Mouse (Mus musculus) limb, embryonic 14.5 days (tissue): Measurements from ENCODE around the gene Mras. TPM values are rescaled to one million over a fixed set of nuclear protein-coding genes. Genes with fewer than 3 reads are reported as not detected.
A peak's percentile ranks its signal among the peaks of the same experiment; 100 is the strongest.

Source experiments
- ATAC-seq: fragments of 200-750 bp; cut with Nextera tagmentation; 2 replicates; pipeline ENCODE4 v1.8.0; 2017; ENCODE audit warnings: low read depth, moderate number of reproducible peaks, moderate TSS enrichment; ENCODE audit not compliant: low FRiP score
- DNase-seq: peaks from one replicate; pipeline ENCODE4 v3.0.0-alpha.2; 2015; ENCODE audit warnings: low spot score
- H3K27ac ChIP-seq: fragments of 300-500 bp; sonication (generic); replicated peaks from 2 replicates; pipeline ENCODE4 v1.5.1; 2014; ENCODE audit warnings: low read depth, mild to moderate bottlenecking, low read length, moderate library complexity, mixed read lengths
- H3K27me3 ChIP-seq: fragments of 300-500 bp; sonication (generic); 2 replicates; pipeline ENCODE4 v1.6.1; 2014; ENCODE audit warnings: low read length, mixed read lengths; ENCODE audit not compliant: control insufficient read depth, insufficient read depth
- H3K36me3 ChIP-seq: fragments of 300-500 bp; sonication (generic); 2 replicates; pipeline ENCODE4 v1.6.1; 2014; ENCODE audit warnings: mild to moderate bottlenecking, low read length, moderate library complexity, mixed read lengths; ENCODE audit not compliant: control insufficient read depth, insufficient read depth
- H3K4me1 ChIP-seq: fragments of 300-500 bp; sonication (generic); 2 replicates; pipeline ENCODE4 v1.6.1; 2014; ENCODE audit warnings: antibody characterized with exemption, low read length, mixed read lengths; ENCODE audit not compliant: control insufficient read depth, insufficient read depth
- H3K4me2 ChIP-seq: fragments of 300-500 bp; sonication (generic); replicated peaks from 2 replicates; pipeline ENCODE4 v1.6.1; 2014; ENCODE audit warnings: low read depth, mild to moderate bottlenecking, low read length, moderate library complexity; ENCODE audit not compliant: severe bottlenecking
- H3K4me3 ChIP-seq: fragments of 300-500 bp; sonication (generic); replicated peaks from 2 replicates; pipeline ENCODE4 v1.5.1; 2014; ENCODE audit warnings: low read length
- H3K9ac ChIP-seq: fragments of 300-500 bp; sonication (generic); 2 replicates; pipeline ENCODE4 v1.6.1; 2014; ENCODE audit warnings: mild to moderate bottlenecking, low read depth, low read length, moderate library complexity; ENCODE audit not compliant: severe bottlenecking
- H3K9me3 ChIP-seq: fragments of 300-500 bp; sonication (generic); 2 replicates; pipeline ENCODE4 v1.6.1; 2016; ENCODE audit warnings: low read length; ENCODE audit not compliant: control insufficient read depth
- POLR2A ChIP-seq: fragments of 200-500 bp; IDR thresholded peaks from 2 replicates; pipeline ENCODE4 v1.8.0; 2012; ENCODE audit warnings: inconsistent platforms, mild to moderate bottlenecking, moderate library complexity, borderline replicate concordance; ENCODE audit not compliant: insufficient read depth, insufficient read length; ENCODE audit errors: extremely low read depth
- WGBS: fragments of 180-500 bp; shearing (Covaris S2); extraction: QIAGEN DNeasy Blood & Tissue Kit; methylation state at CpG from one replicate; pipeline ENCODE4 v1.1.7; 2014; 5-methylcytosine and 5-hydroxymethylcytosine counted together
- polyA plus RNA-seq, 2 experiments: library from polyadenylated mRNA; depleted of rRNA in 1 of 2; stranded (reverse) in 1 of 2; unstranded in 1 of 2; fragments of >200 nt; fragmentation: Nextera tagmentation in 1 of 2; extraction: Ambion mirVana in 1 of 2; gene quantifications; 2 replicates each; pipeline versions ENCODE4 v1.2.1 to v1.2.3; 2012 to 2014

Gene Mras
- polyA plus RNA-seq, 2 experiments: 23.3 to 23.7 TPM

DNA sequence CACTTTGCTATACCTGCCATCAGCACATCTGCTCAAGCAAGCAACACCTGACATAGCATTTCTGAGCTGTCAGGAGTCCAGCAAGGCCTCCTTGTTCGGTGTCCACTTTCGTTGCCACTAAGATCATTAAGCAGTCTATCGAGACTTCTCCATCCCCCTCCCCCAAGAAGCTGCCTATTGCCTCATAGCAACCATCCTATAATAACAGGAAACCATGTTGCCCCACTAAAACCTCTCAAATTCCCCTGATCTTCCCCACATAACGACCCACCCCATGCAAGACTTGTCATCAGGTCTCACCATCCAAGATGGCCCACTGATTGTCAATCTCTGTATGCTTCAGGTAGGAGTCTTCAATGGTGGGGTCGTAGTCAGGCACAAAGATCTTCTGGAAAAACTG, 26.1 kb downstream of the Mras start:
- Histone ChIP-seq H3K4me3 (no peak overlapping the region), H3K9ac (no peak overlapping the region), H3K9me3 (no peaks in the 10 kb centered on the region), H3K36me3 (no peaks in the 10 kb centered on the region), H3K27ac (no peak overlapping the region), H3K4me1 (no peaks in the 10 kb centered on the region), H3K27me3 (no peaks in the 10 kb centered on the region), H3K4me2 (no peak overlapping the region)
- no peak for TF ChIP-seq POLR2A
- 84% methylated on average over 5 of the region's 5 CpGs for WGBS
- no peak for ATAC-seq
- DNase-seq: no peak

DNA sequence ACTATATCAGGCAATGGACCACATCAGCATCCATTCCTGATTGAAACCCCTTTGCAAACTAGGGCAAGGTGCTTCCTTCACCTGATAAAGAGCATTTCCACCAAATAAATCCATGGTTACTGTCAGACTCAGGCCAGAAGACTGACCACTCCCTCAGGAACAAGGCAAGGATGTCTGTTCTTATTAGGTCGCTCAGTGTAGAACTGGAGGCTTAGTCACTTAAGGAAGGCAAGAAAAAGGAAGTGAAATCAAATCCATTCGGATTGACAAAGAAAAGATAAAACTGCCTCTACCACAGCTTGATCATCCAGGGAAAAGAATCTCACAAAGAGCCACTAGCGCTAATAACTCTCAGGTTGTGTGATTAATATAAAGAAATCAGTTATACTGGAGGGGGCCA, 27.9 kb downstream of the Mras start:
- WGBS: 85% methylated on average over 3 of the region's 3 CpGs
- Histone ChIP-seq H3K4me2 (no peak overlapping the region), H3K27me3 (no peaks in the 10 kb centered on the region), H3K9me3 (no peaks in the 10 kb centered on the region), H3K9ac (no peak overlapping the region), H3K4me1 (no peaks in the 10 kb centered on the region), H3K36me3 (no peaks in the 10 kb centered on the region), H3K27ac (no peak overlapping the region), H3K4me3 (no peak overlapping the region)
- TF ChIP-seq POLR2A: no peak
- ATAC-seq (no peak), DNase-seq (no peak)

DNA sequence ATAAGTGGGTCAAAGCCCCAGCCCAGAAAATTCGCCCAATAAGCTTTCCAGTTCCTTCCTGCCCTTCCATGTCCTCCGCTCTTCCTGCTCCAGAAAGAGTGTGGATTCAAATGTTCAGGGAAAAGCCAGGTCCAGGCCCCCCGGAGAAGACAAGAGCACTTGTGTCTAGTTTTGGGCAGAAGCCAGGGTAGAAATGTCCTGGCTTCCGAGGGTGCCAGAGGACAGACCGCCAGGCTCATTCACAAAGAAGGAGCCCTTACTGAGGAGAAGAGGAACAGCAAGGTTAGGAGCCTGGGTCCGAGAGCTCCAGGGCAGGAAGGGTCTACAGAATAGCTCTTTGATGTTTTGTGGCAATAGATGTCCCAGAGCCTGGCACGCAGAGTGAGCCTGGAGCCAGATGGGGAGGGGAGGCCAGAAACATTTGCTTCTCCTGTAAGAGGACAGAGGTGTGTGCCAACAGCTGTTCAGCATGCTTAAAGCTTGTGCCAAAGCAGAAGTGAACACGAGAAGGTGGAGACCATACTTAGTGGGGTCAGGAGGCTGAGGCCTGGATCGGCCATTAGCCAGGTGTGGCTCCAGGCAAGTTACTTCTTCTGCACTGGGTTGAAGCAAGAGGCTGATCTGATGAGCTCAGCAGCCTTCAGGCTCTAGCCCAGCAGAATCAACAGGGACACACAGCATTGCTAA, 35.8 kb downstream of the Mras start:
- no peaks in the 10 kb centered on the region for H3K27me3 ChIP-seq
- WGBS: 56% methylated on average over 9 of the region's 9 CpGs
- H3K4me3 ChIP-seq: no peak overlapping the region
- ATAC-seq: 0 out of 2 replicates have a peak, but pooled peaks have one; percentile 13
- peaks cover 7% of the 10 kb centered on the region; the same call in 1 of the 2 replicates for H3K36me3 ChIP-seq
- H3K4me1 ChIP-seq: peaks cover 16% of the 10 kb centered on the region
- no peak for DNase-seq
- no peak overlapping the region for H3K4me2 ChIP-seq
- no peaks in the 10 kb centered on the region for H3K9me3 ChIP-seq
- H3K9ac ChIP-seq: no peak overlapping the region
- no peak overlapping the region for H3K27ac ChIP-seq
- no peak for TF ChIP-seq POLR2A

DNA sequence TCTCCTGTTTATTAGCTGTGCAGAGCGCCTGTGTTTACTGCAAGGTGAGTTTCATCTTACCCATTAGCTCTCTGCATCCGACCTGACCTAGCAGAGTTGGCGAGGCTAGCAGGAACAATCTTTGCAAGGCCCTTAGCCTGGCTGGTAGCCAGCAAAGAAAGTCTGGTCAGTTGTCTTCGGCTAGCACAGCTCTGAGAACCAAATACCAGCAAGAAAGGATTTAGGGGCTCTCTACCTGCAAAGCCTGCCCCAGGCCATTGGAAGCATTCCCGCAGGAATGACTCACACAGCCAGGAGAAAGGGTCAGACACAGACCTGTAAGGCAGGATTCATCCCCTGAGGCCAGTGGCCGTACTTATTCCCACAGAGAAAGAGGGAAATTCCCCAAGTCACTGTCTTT, 36.4 kb downstream of the Mras start:
- no peaks in the 10 kb centered on the region for H3K27me3 ChIP-seq
- no peak overlapping the region for H3K27ac ChIP-seq
- no peak overlapping the region for H3K4me2 ChIP-seq
- no peak overlapping the region for H3K4me3 ChIP-seq
- H3K9ac ChIP-seq: no peak overlapping the region
- H3K36me3 ChIP-seq: peaks cover 7% of the 10 kb centered on the region; the same call in 1 of the 2 replicates
- DNase-seq: no peak
- no peak for ATAC-seq
- peaks cover 16% of the 10 kb centered on the region for H3K4me1 ChIP-seq
- WGBS: 44% methylated on average over 6 of the region's 6 CpGs
- no peaks in the 10 kb centered on the region for H3K9me3 ChIP-seq
- TF ChIP-seq POLR2A: no peak

DNA sequence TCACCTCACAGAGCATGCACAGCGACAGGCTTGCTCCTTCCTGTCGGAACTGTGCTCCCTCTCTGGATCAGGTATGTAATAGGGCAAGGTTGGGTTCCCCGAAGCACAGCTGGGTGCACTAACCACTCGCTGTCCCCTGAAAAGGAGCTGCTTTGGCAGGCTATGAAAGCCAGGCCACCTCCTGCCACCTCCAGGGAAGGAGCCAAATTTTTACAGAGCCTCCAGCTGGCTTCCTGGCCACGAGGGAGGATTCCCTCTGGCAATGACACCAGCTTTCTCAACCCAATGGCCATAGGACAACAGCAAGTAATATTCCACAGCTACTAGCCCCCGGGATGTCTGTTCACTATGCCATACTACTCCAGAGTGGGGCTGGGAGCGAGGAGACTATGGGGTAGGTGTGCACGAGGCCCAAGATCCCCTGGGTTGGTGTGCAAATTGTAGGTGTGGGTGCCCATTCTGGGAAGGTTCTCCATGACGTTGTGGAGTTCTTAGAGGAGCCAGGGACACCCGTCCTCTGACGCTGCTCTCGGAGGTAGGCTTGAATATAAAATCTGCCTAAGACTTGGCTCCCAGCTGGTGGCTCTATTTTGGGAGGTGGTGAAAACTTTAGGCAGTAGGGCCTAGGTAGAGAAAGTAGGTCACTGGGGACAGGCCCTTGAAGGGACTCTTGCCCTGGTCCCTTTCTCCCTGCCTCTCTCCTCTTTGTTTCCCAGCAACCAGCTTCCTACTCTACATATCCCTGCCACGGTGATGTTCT, 39.9 kb downstream of the Mras start:
- TF ChIP-seq POLR2A: no peak
- Histone ChIP-seq H3K4me1 (peaks cover 16% of the 10 kb centered on the region), H3K4me3 (no peak overlapping the region), H3K4me2 (no peak overlapping the region), H3K9me3 (no peaks in the 10 kb centered on the region), H3K27ac (no peak overlapping the region), H3K27me3 (no peaks in the 10 kb centered on the region), H3K36me3 (peaks cover 18% of the 10 kb centered on the region), H3K9ac (no peak overlapping the region)
- DNase-seq: no peak
- WGBS: 84% methylated on average over 13 of the region's 13 CpGs
- ATAC-seq: no peak
